Mouse (Mus musculus): ENCODE measurements at regions not wholly inside any gene's neighbourhood (a gene's known extent, or its start where the extent isn't known, plus 50 kb on each side); places are given as distances from the start of the nearest gene placed in this dataset.

- no peaks in the 10 kb centered on the region for H3K36me3 ChIP-seq (ENCODE audit: control insufficient read depth in 1 of 2, insufficient read depth in 2 of 2, low read length in 2 of 2)
- no peak overlapping the region for H3K27ac ChIP-seq (ENCODE audit: control insufficient read depth, low read depth, low read length)
- H3K79me2 ChIP-seq (ENCODE audit: control insufficient read depth, insufficient read depth, low read length, poor library complexity), result no peaks in the 10 kb centered on the region
- no peak for DNase-seq (ENCODE audit: low read depth, low spot score)
- H3K9me3 ChIP-seq (replicated peaks; ENCODE audit: insufficient read depth, low read length), result no peaks in the 10 kb centered on the region
- H3K4me1 ChIP-seq (ENCODE audit: control insufficient read depth in 1 of 2, insufficient read depth in 2 of 2, low read length in 2 of 2), result no peaks in the 10 kb centered on the region
- no peaks in the 10 kb centered on the region for H3K27me3 ChIP-seq (ENCODE audit: control insufficient read depth in 1 of 2, insufficient read depth in 2 of 2, low read length in 2 of 2)
- no peak overlapping the region for H3K4me3 ChIP-seq (ENCODE audit: control insufficient read depth in 1 of 2, insufficient read depth in 1 of 2, low read depth in 2 of 2, low read length in 2 of 2)
- TF ChIP-seq ZKSCAN1 (IDR thresholded peaks at IDR 0.05; ENCODE audit: low read depth, low read length) (no peak), BHLHE40 (IDR thresholded peaks at IDR 0.05; ENCODE audit: borderline replicate concordance, low read depth, low read length) (no peak), ZMIZ1 (IDR thresholded peaks at IDR 0.05; ENCODE audit: low read depth, low read length) (no peak), TBP (IDR thresholded peaks at IDR 0.05; ENCODE audit: low read depth, low read length) (no peak), E2F4 (IDR thresholded peaks at IDR 0.05; ENCODE audit: borderline replicate concordance, low read depth, low read length) (no peak), ETS1 (IDR thresholded peaks at IDR 0.05; ENCODE audit: low read depth, low read length) (no peak), NELFE (IDR thresholded peaks at IDR 0.05; ENCODE audit: low read depth, low read length) (no peak), MAZ (IDR thresholded peaks at IDR 0.05; ENCODE audit: low read depth, low read length) (no peak), TCF12 (IDR thresholded peaks at IDR 0.05; ENCODE audit: low read depth, low read length) (no peak), EP300 (IDR thresholded peaks at IDR 0.05; ENCODE audit: low read depth in 1 of 2, low read length in 2 of 2) (no peak), TAL1 (IDR thresholded peaks at IDR 0.05; ENCODE audit: low read length) (no peak), MAX (IDR thresholded peaks at IDR 0.05; ENCODE audit: low read length) (no peak), USF1 (IDR thresholded peaks at IDR 0.05; ENCODE audit: low read depth, low read length) (no peak), POLR2AphosphoS5 (IDR thresholded peaks at IDR 0.05; ENCODE audit: borderline replicate concordance, low read depth, low read length) (no peak), USF2 (IDR thresholded peaks at IDR 0.05; ENCODE audit: borderline replicate concordance in 1 of 2, insufficient read depth in 1 of 2, low read depth in 1 of 2, low read length in 2 of 2) (no peak)
- H3K9ac ChIP-seq (ENCODE audit: control insufficient read depth, low read depth, low read length, poor library complexity, severe bottlenecking), result no peak overlapping the region
These were observed 290.0 kb upstream of the Eef2kmt start for GRCm38 (mm10) chr16:5545801-5546200.

GRCm38 (mm10) chr16:5544436-5544835 is 288.7 kb upstream of the Eef2kmt start:
- TF ChIP-seq ZKSCAN1 (IDR thresholded peaks at IDR 0.05; ENCODE audit: low read depth, low read length) (no peak), HCFC1 (IDR thresholded peaks at IDR 0.05; ENCODE audit: low read depth, low read length) (no peak), POLR2AphosphoS5 (IDR thresholded peaks at IDR 0.05; ENCODE audit: borderline replicate concordance, low read depth, low read length) (no peak)
- H3K27me3 ChIP-seq (ENCODE audit: control insufficient read depth in 1 of 2, insufficient read depth in 2 of 2, low read length in 2 of 2), result no peaks in the 10 kb centered on the region
- DNase-seq (ENCODE audit: low read depth, low spot score), result no peak
- no peaks in the 10 kb centered on the region for H3K9me3 ChIP-seq (replicated peaks; ENCODE audit: insufficient read depth, low read length)
- H3K36me3 ChIP-seq (ENCODE audit: control insufficient read depth in 1 of 2, insufficient read depth in 2 of 2, low read length in 2 of 2), result no peaks in the 10 kb centered on the region
- no peak overlapping the region for H3K27ac ChIP-seq (ENCODE audit: control insufficient read depth, low read depth, low read length)
- no peak overlapping the region for H3K9ac ChIP-seq (ENCODE audit: control insufficient read depth, low read depth, low read length, poor library complexity, severe bottlenecking)
- no peaks in the 10 kb centered on the region for H3K79me2 ChIP-seq (ENCODE audit: control insufficient read depth, insufficient read depth, low read length, poor library complexity)
- H3K4me1 ChIP-seq (ENCODE audit: control insufficient read depth in 1 of 2, insufficient read depth in 2 of 2, low read length in 2 of 2), result no peaks in the 10 kb centered on the region
- H3K4me3 ChIP-seq (ENCODE audit: control insufficient read depth in 1 of 2, insufficient read depth in 1 of 2, low read depth in 2 of 2, low read length in 2 of 2), result no peak overlapping the region
